Mouse (Mus musculus) layer of hippocampus, adult 9-11 months (tissue): ENCODE measurements around the gene Fam240a.

Experiments used
- DNase-seq: peaks from one replicate; pipeline ENCODE4 v3.0.0; 2022

The Fam240a gene

DNA sequence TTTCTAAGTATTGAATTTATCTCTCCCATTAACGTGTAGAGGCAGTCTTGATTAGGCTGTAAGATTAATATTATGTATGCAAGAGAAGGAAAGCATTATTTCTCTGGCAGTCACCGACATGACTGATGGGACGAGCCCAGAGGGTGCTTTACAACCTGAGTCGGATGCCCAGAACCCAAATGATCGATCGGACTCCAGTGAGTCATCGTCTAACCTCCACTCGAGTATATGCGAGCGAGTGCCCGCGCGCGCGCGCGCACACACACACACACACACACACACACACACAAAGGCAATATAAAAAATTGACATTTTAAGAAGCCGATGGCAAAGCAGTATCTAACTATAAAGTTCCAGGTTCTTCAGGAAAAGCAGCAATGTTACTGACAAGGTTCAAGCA lies 28.7 kb upstream of the Fam240a start:
- DNase-seq, result no peak

DNA sequence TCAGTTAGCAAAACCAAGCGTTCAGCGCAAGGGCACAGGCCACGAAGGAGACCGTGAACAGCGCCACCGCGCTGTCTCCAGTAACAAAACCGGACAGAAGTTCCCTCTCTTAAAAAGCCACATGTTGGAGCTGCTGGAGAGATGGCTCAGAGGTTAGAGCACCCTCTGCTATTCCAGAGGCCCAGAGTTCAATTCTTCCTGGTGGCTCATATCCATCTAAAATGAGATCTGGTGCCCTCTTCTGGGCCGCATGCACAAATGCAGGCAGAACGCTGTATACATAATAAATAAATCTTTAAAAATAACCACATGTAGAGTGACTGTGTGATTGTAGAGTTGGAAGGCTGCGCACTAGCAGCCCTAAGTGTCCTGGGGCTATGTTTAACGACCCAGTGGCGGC lies 27.6 kb upstream of the Fam240a start:
- DNase-seq, result no peak

DNA sequence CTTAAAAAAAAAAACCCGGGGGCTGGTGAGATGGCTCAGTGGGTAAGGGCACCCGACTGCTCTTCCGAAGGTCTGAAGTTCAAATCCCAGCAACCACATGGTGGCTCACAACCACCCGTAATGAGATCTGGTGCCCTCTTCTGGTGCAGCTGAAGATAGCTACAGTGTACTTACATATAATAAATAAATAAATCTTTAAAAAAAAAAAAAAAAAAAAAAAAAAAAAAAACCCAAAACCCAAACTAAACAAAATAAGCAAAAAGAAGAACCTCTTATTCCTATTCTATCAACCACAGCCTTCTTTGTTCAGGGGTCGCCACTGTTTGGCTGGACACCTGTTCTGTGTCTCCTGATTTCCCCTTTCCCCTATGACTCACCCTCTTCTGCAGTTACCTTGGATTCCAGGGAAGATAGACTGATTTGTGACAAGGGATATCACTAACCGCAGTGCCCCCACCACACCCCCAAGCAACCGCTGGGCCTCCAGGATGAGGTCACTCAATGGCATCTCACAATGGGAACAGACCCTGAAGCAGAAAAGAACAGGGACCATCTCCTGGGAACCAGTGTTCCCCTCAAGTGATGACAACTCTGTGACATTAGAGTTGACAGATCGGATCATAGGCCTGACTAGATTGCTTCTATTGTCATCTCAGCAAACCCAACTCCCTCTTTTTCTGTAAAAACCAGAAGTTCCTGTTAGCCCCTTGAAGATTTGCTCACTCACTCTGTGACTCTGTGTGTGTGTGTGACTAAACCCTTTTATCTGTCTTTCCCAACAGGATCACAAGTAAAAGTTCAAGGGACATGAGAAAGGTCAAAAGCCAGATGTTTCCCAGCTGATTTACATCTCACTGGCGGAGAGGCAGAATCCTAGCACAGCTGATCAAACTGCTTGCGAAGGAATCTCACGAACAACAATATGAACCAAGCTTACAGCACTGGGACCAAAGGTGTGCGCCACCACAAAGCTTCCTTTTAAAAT lies 21.1 kb upstream of the Fam240a start:
- no peak for DNase-seq

DNA sequence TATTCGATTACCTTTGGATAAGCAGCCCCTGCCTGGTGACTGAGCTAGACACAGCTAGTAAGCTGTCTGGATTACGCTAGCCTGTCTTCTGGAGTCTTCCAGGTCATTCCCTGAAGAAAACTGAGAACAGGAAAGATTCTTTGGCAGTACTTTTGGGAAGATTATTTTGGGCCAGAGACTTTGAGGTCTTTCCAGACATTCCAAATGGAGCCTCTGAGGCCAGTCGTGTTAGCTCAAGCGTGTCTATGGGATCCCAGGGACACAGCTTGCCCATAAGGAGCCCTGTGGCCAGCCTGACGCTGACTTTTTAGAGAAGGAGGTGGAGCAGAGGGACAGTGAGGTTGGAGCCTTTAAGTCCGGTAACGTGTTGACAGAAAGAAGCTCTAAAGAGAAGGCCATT lies 19.3 kb upstream of the Fam240a start:
- no peak for DNase-seq

DNA sequence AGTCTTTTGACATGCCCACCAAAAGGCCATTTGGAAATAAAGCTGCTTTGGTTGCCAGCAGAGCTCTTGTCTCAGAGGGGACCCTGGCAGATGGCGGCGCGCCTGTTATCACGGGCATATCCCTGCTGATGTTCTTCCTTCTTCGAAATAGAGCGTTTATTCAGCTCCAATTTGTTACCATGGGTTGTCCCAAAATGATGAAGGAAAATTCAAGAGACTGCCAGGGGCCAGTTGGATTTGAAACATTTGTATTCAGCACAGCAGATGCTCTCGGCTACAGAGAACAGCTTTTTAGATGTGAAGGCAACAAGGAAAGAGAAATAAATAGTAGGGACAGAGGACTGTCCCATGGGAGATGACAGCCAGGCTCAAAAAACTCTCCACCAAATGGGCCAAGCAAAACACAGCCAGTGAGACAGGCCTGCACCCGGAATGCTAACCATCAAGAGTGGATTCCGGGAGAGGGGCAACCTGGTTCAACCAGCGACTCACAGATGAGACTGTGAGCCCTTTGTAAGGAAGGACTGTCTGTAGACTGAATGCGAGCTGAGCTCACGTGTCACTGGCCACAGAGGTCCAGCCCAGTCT lies 17.3 kb upstream of the Fam240a start:
- DNase-seq, result peak; percentile 77

DNA sequence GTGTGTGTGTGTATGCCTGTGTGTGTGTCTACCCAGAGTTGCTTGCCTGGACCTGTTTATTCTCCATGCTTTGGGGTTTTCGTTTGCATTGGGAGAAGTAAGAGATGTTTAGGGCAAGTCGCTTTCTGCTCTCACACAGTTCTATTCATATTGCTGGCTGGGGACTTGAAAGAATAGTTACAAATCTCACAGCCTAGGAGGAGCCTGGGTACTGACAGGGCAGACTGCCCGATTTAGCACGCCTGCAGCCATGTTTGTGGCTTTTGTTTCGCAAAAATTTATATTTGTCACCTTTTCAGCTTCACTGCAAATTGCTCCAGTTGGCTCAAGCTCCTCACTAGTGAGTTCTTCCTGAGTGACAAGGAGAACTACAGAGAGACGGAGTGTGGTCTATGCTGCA lies 14.9 kb upstream of the Fam240a start:
- no peak for DNase-seq

DNA sequence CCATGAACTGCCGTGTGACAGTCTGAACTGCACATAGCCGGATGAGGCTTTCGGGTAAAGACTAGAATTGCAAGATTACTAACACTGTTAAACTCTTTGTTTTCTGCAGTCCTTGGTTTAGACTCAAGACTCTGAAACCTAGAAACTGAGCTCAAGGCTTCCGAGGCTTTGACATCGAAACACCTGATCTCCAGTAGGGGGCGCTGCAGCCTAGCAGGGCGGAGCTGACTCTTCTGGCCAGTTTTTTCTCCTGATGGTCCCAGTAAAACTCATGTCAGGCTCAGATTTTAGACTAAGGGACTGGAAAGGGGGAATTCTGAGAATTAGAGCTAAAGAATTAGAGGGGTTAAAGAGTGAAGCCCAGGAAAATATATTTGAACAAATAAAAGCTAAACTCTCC lies 6.1 kb upstream of the Fam240a start:
- no peak for DNase-seq

DNA sequence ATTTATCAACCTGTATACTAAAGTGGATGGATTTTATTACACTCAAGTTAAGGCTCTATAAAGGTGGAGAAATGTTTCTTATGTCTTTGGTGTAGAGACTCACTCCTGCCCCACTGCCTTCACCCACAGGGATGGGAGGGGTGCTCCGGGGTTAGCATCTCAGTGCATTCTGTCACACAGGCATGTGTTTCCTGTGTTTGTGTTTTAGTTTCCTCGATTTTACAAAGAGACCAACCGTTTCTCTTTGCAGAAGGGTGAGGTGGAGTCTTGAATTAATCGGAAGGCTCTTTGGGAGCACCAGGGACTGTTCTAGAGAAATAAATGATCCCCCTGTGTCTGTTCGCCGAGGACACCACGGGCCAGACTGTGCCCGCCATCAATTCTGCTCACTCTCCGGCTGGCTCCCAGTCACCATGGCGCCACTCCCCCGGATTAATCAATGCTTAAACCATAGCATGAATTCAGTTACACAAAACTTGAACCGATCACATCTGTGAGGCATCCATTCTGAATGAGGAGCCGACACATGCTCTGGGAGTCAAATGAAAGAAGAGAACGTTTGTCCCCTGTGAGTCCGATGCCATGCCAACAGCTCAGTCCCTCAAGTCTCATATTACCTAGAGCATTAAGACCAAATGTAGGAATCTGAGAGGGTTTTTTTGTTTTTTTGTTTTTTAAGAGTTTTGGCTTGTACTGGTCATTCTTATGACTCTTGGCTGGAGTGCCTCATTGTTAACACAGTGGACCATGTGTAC lies 4.2 kb upstream of the Fam240a start:
- DNase-seq, result no peak

DNA sequence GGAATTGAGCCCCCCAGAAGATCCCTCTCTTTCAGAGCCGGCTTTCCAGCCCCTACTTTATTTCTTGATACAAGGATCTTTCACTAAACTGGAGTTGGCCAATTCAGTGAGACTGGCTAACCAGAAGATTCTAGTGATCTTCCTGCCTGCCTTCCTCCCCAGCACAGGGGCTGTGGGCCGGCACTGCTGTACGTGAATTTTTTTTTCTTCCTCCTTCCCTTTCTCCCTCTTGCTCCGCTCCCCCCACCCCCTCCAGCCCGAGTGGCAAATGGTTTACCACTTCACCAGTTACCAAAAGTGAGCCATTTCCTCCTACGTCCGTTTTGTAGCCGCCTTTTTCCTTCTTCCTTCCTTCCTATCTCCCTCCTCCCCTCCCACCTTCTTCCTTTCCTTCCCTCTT lies 1.2 kb downstream of the Fam240a start:
- no peak for DNase-seq

DNA sequence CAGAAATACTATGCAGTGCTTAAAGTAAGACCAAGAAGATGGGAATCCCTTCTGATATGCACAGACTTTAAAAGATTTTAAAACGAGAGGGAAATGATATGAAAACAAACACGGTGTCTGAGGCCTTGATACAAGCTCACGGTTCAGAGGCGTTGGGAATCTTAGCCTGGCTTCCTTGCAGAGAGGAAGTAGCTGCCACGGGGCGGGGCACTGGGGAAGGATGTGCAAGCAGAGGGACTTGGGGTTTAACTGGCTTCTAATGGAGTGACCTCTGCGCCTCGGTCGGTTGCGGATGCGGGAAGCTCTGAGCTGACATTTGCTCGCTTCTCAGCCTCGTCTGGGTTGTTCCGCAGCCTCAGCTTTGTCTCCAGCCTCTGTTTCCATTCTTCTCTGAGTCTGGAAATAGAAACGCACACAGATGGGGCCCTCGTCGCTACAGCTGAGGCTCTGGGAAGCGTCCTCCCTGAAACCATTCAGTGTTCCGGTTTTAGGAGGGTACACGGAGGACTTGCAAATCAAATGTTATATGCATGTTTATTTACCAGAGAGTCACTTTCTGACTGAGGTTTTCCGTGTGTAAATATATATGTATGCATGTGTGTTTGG lies 1.9 kb downstream of the Fam240a start:
- no peak for DNase-seq

DNA sequence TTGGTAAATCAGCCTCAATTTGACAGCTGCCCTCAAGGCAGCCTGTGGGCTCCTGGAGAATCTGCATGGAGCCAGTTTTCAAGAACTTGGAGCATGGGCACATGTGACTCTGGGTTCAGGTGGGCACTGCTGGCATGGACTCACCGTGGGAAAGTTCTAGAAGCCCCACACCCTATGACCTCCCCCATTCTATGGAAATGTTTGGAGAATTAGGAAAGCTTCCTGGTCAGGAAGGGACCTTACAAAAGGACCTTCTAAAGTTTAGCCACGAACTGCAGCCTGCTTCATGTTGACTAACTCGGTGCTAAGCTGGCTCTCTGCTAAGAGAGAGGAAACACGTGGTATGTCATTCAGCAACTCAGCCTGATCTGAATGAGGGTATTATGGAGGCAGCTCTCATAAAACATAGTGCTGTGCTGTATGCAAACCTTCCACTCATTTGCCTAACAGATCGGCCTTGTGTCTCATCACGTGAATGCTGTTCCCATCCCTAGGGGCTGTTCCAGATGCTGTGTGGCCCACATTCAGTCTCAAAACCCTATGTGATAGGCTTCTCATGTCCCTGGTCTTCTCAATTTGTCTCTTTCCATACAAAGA lies 7.2 kb downstream of the Fam240a start:
- DNase-seq, result no peak

DNA sequence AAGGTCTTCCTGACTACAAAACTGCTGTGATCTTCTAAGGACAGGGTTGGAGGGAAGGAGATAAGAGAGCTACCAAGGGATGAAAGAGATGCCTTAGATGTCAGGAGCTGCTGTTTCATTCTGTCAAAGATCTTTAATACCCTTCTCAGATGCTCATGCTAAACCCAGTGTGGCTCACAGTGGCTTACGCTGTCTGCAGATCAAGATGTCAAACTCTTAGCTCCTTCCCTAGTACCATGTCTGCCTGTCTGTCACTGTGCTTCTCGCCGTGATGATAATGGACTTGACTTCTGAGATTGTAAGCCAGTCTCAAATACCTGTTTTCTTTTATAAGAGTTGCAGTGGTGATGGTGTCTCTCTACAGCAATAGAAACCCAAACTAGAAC lies 8.0 kb downstream of the Fam240a start:
- DNase-seq, result no peak

DNA sequence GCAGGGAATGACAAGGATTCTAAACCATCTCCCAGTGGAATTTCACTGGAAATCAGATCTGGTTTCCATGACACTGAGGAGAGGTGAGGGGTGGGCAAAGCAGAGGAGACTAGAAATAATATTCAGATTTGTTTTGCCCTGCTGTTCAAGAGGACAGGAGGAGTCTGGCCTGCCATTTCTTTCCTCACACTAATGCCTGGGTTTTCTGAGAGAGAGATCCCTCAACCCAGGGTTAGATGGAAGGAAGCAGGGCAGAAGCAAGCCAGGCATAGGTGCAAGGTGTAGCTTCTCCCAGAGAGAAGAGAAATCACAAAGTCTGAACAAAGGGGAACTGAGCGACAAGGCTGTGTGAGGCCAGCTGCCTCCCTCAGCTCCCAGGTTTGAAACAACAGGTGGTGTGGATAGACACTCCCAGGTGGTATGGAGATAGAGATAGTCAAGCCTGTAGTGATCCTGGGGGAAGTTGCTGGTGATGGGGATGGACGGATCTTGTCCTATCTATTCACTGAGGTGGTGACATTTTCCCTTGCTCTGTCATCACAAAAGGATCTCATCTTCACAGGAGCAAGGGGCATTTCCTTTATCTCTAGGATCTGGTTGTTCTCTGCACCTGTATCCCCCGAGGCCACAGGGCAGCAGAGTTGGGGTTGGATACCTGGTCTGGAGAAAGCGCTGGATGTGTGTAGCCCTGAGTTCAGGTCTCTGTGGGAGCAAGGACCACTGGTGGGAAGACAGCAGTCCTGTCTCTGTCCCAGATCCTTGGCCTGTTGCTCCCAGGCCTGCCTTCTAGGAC lies 8.6 kb downstream of the Fam240a start:
- DNase-seq, result no peak

DNA sequence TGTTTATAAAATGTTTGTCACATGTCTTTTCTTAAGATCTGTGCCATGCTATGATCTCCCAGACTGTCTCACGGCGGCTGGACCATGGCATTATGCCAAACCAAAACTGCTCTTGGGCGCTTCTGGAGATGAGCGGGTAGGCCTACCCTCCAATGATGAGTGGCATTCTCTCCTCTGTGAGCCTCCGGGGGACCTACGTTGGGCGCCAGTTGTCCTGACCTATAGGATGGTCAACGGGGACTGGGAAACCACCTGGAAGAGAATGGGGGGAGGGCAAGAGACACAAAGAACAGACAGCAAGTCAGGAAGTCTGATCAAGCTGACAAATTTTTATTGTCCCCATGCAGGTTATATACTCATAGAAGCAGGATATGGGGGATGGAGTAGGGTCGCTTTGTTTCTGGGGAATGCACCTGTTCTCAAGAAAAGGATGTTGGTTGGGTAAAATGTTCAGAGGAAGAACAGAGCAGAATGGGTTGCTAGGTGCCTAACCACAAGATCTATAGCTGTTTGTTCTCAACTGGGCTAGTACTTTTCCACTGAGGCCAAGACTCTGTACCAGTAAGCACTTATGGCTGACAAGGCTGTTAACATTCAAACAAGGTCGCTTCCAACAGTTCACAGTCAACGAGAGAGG lies 9.3 kb downstream of the Fam240a start:
- no peak for DNase-seq

DNA sequence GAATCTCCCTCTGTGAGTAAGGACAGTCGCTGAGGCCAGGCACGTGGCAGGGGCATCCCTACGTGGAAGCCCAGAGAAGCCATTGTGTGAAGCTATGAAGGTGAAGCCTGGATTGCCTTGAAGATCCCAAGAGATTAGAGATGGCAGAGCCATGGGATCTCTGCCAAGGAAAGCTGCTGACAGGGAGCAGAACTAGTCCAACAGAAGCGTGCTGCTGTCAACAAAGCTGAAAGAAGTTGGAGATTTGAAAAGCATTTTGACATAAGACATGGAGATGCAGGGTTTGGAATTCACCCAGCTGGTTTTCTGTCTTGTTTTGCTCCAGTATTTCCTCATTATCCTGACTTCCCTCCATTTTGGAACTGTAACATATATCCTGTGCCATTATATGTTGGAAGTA lies 14.4 kb downstream of the Fam240a start:
- DNase-seq, result no peak

DNA sequence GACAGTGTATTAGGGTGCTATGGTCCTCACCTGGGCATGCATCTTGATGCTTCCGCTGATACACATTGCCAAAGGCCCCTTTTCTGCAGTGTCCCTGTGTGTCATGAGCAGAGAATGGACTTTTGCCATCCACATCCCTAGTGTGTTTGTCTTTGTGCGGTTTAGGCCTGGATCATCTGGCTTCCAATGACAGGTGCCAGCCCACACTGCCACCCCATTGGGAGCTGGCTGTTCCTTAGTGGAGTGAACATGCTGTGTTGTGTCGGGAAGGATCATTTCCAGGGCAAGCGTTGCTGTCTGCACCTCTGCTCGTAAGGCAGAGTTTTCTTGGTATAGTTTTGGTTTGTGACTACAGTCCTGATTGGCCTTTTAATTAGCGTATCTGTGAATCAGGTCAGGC lies 15.5 kb downstream of the Fam240a start:
- DNase-seq, result no peak

DNA sequence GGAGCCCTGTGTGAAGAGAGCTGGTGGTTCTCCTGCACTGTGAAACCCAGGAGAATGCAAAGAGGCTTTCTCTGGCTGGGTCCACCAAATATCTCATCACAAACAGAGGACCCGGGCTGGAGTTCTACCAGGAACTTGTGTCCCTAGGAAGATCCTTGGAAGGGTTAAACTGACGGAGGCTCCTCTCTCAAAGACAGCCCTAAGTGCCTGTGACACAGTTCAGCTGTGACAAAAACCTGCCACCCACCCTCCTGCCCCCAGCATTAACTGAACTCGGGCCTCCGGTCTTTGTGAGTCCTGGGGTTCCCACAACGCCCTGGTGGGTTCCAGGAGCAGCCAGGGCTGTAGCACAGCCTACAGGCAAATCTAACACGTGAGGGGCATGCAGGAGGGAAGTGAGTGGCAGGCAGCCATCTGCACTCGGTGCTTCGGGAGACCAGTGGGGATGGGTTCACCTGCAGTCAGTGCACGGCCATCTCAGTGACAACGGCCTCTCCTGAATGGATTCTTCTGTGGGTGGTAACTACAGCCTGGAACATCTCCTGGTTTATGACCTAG lies 17.1 kb downstream of the Fam240a start:
- DNase-seq, result no peak

DNA sequence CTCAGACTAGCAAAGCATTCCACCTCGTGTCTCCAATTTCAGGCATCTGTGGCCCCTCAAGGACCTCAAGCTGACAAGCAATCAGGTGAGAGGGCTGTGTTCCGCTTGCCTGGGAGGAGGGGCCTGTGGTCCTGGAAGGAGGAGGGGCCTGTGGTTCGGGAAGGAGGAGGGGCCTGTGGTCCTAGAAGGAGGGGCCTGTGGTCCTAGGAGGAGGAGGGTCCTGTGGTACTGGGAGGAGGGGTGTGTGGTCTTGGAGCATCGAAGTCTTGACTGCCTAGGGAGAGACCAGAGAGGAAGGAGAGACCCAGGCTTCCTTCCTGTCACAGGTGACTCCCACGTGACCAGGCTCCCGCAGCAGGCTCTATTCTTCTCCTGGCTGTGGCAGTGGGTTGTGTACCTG lies 20.1 kb downstream of the Fam240a start:
- DNase-seq, result no peak

DNA sequence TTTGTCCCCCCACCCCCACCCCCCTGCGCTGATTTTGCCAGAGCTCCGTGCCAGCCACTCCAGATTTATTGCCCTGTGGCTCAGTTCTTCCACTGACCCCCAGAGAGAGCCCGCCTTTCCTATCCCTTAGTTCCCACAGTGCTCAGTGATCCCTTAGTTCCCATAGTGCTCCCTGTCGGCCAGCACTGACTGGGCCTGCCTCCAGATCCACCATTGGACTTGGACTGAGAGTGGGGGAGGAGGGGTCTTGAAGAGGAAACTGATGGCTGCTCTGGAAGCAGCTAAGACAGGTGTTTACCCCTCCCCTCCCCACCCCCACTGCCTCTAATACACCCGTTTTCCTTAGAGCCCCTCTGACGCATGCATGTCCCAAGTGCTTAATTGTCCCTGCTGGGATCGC lies 20.7 kb downstream of the Fam240a start:
- DNase-seq, result no peak

DNA sequence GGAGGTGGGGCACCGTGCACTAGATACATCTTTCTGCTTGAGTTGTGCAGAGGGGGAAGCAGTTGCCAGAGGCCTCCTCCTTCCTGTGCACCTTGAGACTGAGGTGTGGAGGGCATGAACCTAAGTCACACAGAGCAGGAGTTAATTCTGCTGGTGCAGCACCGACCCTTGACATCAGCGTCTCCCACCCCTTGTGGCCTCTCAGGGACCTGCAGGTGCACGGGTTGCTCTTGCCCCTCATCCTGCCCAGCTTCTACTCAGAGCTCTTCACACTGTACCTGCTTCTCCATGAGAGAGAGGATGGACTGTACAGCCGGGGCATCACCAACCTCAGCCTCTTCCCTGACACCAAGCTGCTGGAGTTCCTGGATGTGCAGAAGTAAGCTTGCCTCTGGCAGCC lies 21.2 kb downstream of the Fam240a start:
- no peak for DNase-seq

DNA sequence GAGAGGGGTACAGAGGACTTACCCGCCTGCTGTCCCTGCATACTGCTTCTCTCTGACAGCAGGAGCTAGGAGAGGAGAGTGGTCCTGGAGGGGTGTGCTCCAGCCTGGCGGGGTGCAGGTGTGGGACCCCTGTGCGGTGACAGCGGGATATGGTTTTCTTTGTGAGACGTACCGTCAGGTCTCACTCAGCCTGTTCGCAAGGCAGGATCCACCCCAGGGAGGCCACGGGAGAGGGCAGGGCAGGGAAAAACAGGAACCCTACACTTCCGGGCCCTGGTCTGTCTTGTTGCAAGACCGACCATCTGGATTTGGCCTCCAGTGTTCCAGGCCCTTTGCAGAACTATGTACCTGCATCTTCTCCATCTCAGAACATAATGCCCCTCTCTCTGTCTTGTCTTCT lies 23.2 kb downstream of the Fam240a start:
- DNase-seq, result no peak
